Mouse (Mus musculus): ENCODE results near the gene Tango2.

DNA sequence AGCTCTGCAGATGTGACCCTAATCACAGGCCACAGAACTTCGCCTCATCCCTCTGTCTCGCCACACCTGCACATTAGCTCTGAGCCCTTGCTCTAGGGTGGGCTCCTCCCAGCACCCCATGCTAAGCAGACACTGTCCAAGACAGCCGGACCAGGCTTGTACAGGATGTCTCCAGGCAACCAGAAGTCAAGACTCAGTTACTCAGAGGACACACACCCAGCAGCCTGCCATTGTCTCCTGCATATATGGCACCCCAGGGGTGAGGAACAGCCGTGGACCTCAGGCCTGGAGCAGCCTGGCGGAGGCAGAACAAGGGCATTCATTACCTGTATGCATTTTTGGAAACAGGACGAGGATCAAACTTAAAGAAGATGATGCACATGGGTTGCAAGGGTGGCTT lies 23.9 kb downstream of the Tango2 start:
- TF ChIP-seq CTCF (conservative IDR thresholded peaks at IDR 0.05; ENCODE audit: low read length) (no peak), NANOG (IDR thresholded peaks at IDR 0.05; ENCODE audit: borderline replicate concordance, low read length) (no peak), POU5F1 (IDR thresholded peaks at IDR 0.05; ENCODE audit: borderline replicate concordance, low read length) (no peak)

Data from E14TG2a.4 (cell line).